9 mouse cellular contexts compared by ENCODE assay signal in genomic region chr7:92520820-92521219, GRCm38 (mm10). TPM values are rescaled to one million over a fixed set of nuclear protein-coding genes. Genes with fewer than 3 reads are reported as not detected.
DNase-seq lines count a peak whose midpoint lies in the region; ATAC-seq and TF ChIP-seq lines count a peak whose summit lies in the region.
"Had no signal": no experiment of that assay in that cellular context is flagged by ENCODE, and none has a peak within 500 bp of the region (broad histone marks: within the 10 kb centered on the region; RNA-seq: fewer than 3 reads in every experiment).

No protein-coding gene starts in this region.

- H3K4me2 ChIP-seq in heart, embryonic 11.5 days, result no peak overlapping the region
- H3K4me2 ChIP-seq in midbrain, embryonic 14.5 days (ENCODE audit: low read length), result no peak overlapping the region
- H3K4me2 ChIP-seq in liver, postnatal 0 days (ENCODE audit: low read depth, low read length), result no peak overlapping the region
- H3K4me2 ChIP-seq: hindbrain, embryonic 15.5 days had no signal

- H3K4me3 ChIP-seq in heart, embryonic 11.5 days (ENCODE audit: low read depth, low read length), result no peak overlapping the region
- H3K4me3 ChIP-seq in midbrain, embryonic 14.5 days (replicated peaks; ENCODE audit: low read depth, low read length), result no peak overlapping the region
- no peak overlapping the region for H3K4me3 ChIP-seq in midbrain, embryonic 10.5 days
- H3K4me3 ChIP-seq in liver, postnatal 0 days (ENCODE audit: low read depth, low read length), result no peak overlapping the region
- H3K4me3 ChIP-seq: hindbrain, embryonic 15.5 days had no signal

- no peaks in the 10 kb centered on the region for H3K4me1 ChIP-seq in heart, embryonic 11.5 days (ENCODE audit: control insufficient read depth, insufficient read depth, low read length)
- H3K4me1 ChIP-seq in midbrain, embryonic 14.5 days (ENCODE audit: control insufficient read depth, insufficient read depth, low read length), result no peaks in the 10 kb centered on the region
- H3K4me1 ChIP-seq in midbrain, embryonic 10.5 days, result no peaks in the 10 kb centered on the region
- no peaks in the 10 kb centered on the region for H3K4me1 ChIP-seq in liver, postnatal 0 days (ENCODE audit: insufficient read depth)
- H3K4me1 ChIP-seq: hindbrain, embryonic 15.5 days had no signal

- peak; percentile 89 for DNase-seq in heart, adult 11 months
- peak; percentile 15 for DNase-seq in midbrain, embryonic 14.5 days
- DNase-seq in midbrain, embryonic 10.5 days (ENCODE audit: low spot score), result no peak
- peak; percentile 52 for DNase-seq in brain, embryonic 14.5 days (ENCODE audit: low read depth)
- DNase-seq in fibroblast of lung, adult 2 months (ENCODE audit: low read depth), result peak; percentile 13
- DNase-seq in liver, postnatal 0 days, result peak; percentile 21
- DNase-seq in MN1 (ENCODE audit: low spot score), result no peak

- H3K27ac ChIP-seq in heart, embryonic 11.5 days (ENCODE audit: low read depth, low read length), result no peak overlapping the region
- no peak overlapping the region for H3K27ac ChIP-seq in midbrain, embryonic 14.5 days (replicated peaks; ENCODE audit: low read depth, low read length)
- H3K27ac ChIP-seq in midbrain, embryonic 10.5 days (replicated peaks), result no peak overlapping the region
- H3K27ac ChIP-seq in liver, postnatal 0 days (ENCODE audit: low read depth), result no peak overlapping the region
- H3K27ac ChIP-seq: hindbrain, embryonic 15.5 days had no signal

- TF ChIP-seq CTCF in brain, embryonic 14.5 days (IDR thresholded peaks at IDR 0.05; ENCODE audit: borderline replicate concordance, extremely low read depth, insufficient read depth, insufficient read length), result peak; percentile 18; the same call in 1 of the 2 replicates
- peak; percentile 49 for TF ChIP-seq CTCF in liver, postnatal 0 days (IDR thresholded peaks at IDR 0.05; ENCODE audit: low read depth)

- no peak overlapping the region for H3K9ac ChIP-seq in heart, embryonic 11.5 days (ENCODE audit: low read depth, low read length)
- no peak overlapping the region for H3K9ac ChIP-seq in midbrain, embryonic 14.5 days (replicated peaks; ENCODE audit: low read length)
- no peak overlapping the region for H3K9ac ChIP-seq in liver, postnatal 0 days (replicated peaks)
- H3K9ac ChIP-seq: hindbrain, embryonic 15.5 days had no signal

- H3K27me3 ChIP-seq in heart, embryonic 11.5 days (ENCODE audit: control insufficient read depth, insufficient read depth, low read length), result no peaks in the 10 kb centered on the region
- H3K27me3 ChIP-seq in midbrain, embryonic 14.5 days (ENCODE audit: control insufficient read depth, insufficient read depth, low read length), result no peaks in the 10 kb centered on the region
- H3K27me3 ChIP-seq in midbrain, embryonic 10.5 days (ENCODE audit: low read depth, poor library complexity, severe bottlenecking), result no peaks in the 10 kb centered on the region
- no peaks in the 10 kb centered on the region for H3K27me3 ChIP-seq in liver, postnatal 0 days (ENCODE audit: insufficient read depth, low read length)
- H3K27me3 ChIP-seq: hindbrain, embryonic 15.5 days had no signal

- TF ChIP-seq EP300 in liver, postnatal 0 days (IDR thresholded peaks at IDR 0.05; ENCODE audit: low read depth), result no peak

- ATAC-seq in heart, embryonic 11.5 days (replicated peaks; ENCODE audit: insufficient number of reproducible peaks, low FRiP score, low TSS enrichment), result no peak
- ATAC-seq in midbrain, embryonic 14.5 days (ENCODE audit: low FRiP score, low TSS enrichment), result no peak
- ATAC-seq in liver, postnatal 0 days, result no peak

- H3K9me3 ChIP-seq in heart, embryonic 11.5 days (replicated peaks; ENCODE audit: control insufficient read depth, low read length), result no peaks in the 10 kb centered on the region
- H3K9me3 ChIP-seq in midbrain, embryonic 14.5 days (ENCODE audit: control insufficient read depth, low read length), result no peaks in the 10 kb centered on the region
- H3K9me3 ChIP-seq in midbrain, embryonic 10.5 days (replicated peaks), result no peaks in the 10 kb centered on the region
- H3K9me3 ChIP-seq in liver, postnatal 0 days (ENCODE audit: low read length), result no peaks in the 10 kb centered on the region
- H3K9me3 ChIP-seq: hindbrain, embryonic 15.5 days had no signal

- WGBS in heart, embryonic 11.5 days (ENCODE audit: insufficient replicate concordance), result 43% methylated on average over 4 of the region's 4 CpGs
- 35% methylated on average over 4 of the region's 4 CpGs for WGBS in midbrain, embryonic 14.5 days
- WGBS in midbrain, embryonic 10.5 days, result 42% methylated on average over 4 of the region's 4 CpGs
- 37% methylated on average over 4 of the region's 4 CpGs for WGBS in liver, postnatal 0 days (ENCODE audit: insufficient replicate concordance)

- no peaks in the 10 kb centered on the region for H3K36me3 ChIP-seq in heart, embryonic 11.5 days (ENCODE audit: control insufficient read depth, insufficient read depth, low read length)
- no peaks in the 10 kb centered on the region for H3K36me3 ChIP-seq in midbrain, embryonic 14.5 days (ENCODE audit: control insufficient read depth, insufficient read depth, low read length)
- no peaks in the 10 kb centered on the region for H3K36me3 ChIP-seq in midbrain, embryonic 10.5 days
- no peaks in the 10 kb centered on the region for H3K36me3 ChIP-seq in liver, postnatal 0 days (replicated peaks; ENCODE audit: insufficient read depth, low read length)
- H3K36me3 ChIP-seq: hindbrain, embryonic 15.5 days had no signal

- TF ChIP-seq POLR2A in brain, embryonic 14.5 days (IDR thresholded peaks at IDR 0.05; ENCODE audit: borderline replicate concordance, extremely low read depth, insufficient read depth, insufficient read length, poor library complexity, severe bottlenecking), result no peak

RNA-seq across cellular contexts. Expression of gene Ccdc90b, which starts 40.1 kb away (rescaled TPM):
- polyA plus RNA-seq in heart, embryonic 11.5 days (2014; fragmentation: Nextera tagmentation; extraction: Ambion mirVana), result 49.8 and 57.3 TPM in 2 replicates
- 71.7 and 80.8 TPM in 2 replicates for polyA plus RNA-seq in midbrain, embryonic 14.5 days (2014; fragmentation: Nextera tagmentation; extraction: Ambion mirVana)
- 70.1 and 72.4 TPM in 2 replicates for polyA plus RNA-seq in midbrain, embryonic 10.5 days (2016; fragmentation: Nextera tagmentation; extraction: Ambion mirVana)
- 37.3 and 40.8 TPM in 2 replicates for polyA plus RNA-seq in brain, embryonic 14.5 days (2012; rRNA removed)
- polyA plus RNA-seq in liver, postnatal 0 days (2015; fragmentation: Nextera tagmentation; extraction: Ambion mirVana), result 13.3 and 15.4 TPM in 2 replicates

Comparison
In these comparisons a context has a peak if more than half of its experiments do, and no peak if none do; other contexts are left out.
1. DNase-seq: peak in heart, adult 11 months (single experiment), midbrain, embryonic 14.5 days (single experiment), brain, embryonic 14.5 days (single experiment), fibroblast of lung, adult 2 months (single experiment) and liver, postnatal 0 days (single experiment); none in midbrain, embryonic 10.5 days (single experiment) and MN1 (single experiment).